Mouse (Mus musculus) ES-E14 (cell line): ENCODE results near the gene Trappc3. TPM values are rescaled to one million over a fixed set of nuclear protein-coding genes. Genes with fewer than 3 reads are reported as not detected.

Experiments used
- DNase-seq: peaks from one replicate; pipeline ENCODE4 v3.0.0-alpha.2; 2013; ENCODE audit warnings: low read depth, low spot score
- H3K27ac ChIP-seq: 2 replicates; pipeline ENCODE4 v1.5.1; 2012; ENCODE audit warnings: low read depth, mild to moderate bottlenecking, low read length, moderate library complexity, mixed read lengths; ENCODE audit not compliant: poor library complexity, insufficient read depth, severe bottlenecking
- H3K36me3 ChIP-seq: 2 replicates; pipeline ENCODE4 v1.6.1; 2012; ENCODE audit warnings: mild to moderate bottlenecking, low read length, moderate library complexity, mixed read lengths; ENCODE audit not compliant: control insufficient read depth, poor library complexity, insufficient read depth, severe bottlenecking
- H3K4me1 ChIP-seq, 2 experiments: fragments of 150-350 bp in 1 of 2; sonication (generic) in 1 of 2; 2 replicates each; pipeline ENCODE4 v1.6.1; 2012; ENCODE audit warnings: low read length in 2 of 2, mild to moderate bottlenecking in 1 of 2, mixed read lengths in 1 of 2; ENCODE audit not compliant: control insufficient read depth in 2 of 2, insufficient read depth in 2 of 2, poor library complexity in 1 of 2
- H3K4me3 ChIP-seq, 2 experiments: fragments of 150-350 bp in 1 of 2; sonication (generic) in 1 of 2; 2 replicates each; pipeline ENCODE4 v1.5.1; 2012; ENCODE audit warnings: low read length in 2 of 2, low read depth in 1 of 2, mild to moderate bottlenecking in 1 of 2, mixed read lengths in 1 of 2; ENCODE audit not compliant: insufficient read depth in 1 of 2, poor library complexity in 1 of 2, severe bottlenecking in 1 of 2
- H3K9ac ChIP-seq: 2 replicates; pipeline ENCODE4 v1.6.1; 2012; ENCODE audit warnings: low read depth, mild to moderate bottlenecking, low read length, mixed read lengths; ENCODE audit not compliant: poor library complexity, insufficient read depth, severe bottlenecking
- H3K9me3 ChIP-seq: fragments of 150-350 bp; sonication (generic); 2 replicates; pipeline ENCODE4 v1.6.1; 2012; ENCODE audit warnings: low read depth, mild to moderate bottlenecking, low read length; ENCODE audit not compliant: control insufficient read depth, insufficient read depth
- CHD2 ChIP-seq: IDR thresholded peaks from 2 replicates; pipeline ENCODE4 v1.6.1; 2014; ENCODE audit warnings: mild to moderate bottlenecking, low read depth, low read length, inconsistent platforms
- HCFC1 ChIP-seq: IDR thresholded peaks from 2 replicates; pipeline ENCODE4 v1.6.1; 2012; ENCODE audit warnings: low read length, inconsistent platforms, borderline replicate concordance; ENCODE audit not compliant: insufficient read depth
- MAFK ChIP-seq: IDR thresholded peaks from 2 replicates; pipeline ENCODE4 v1.6.1; 2014; ENCODE audit warnings: mild to moderate bottlenecking, low read depth, low read length, inconsistent platforms; ENCODE audit not compliant: insufficient read depth
- ZC3H11A ChIP-seq: IDR thresholded peaks from 2 replicates; pipeline ENCODE4 v1.6.1; 2012; ENCODE audit warnings: low read depth, mild to moderate bottlenecking, inconsistent platforms, low read length, borderline replicate concordance
- ZNF384 ChIP-seq: IDR thresholded peaks from 2 replicates; pipeline ENCODE4 v1.6.1; 2012; ENCODE audit warnings: low read depth, low read length, inconsistent platforms
- in situ Hi-C, 2 experiments: fragments of 600-800 bp; cut with MboI; formaldehyde crosslinking; loops; one replicate each; pipeline ENCODE4 v1.15.1; 2025; ENCODE audit warnings: low sequenced_read_pairs in 2 of 2, inconsistent platforms in 1 of 2; ENCODE audit not compliant: unreplicated experiment in 2 of 2
- total RNA-seq: library from RNA; depleted of rRNA; stranded (reverse); fragments of 300-350 nt; gene quantifications from 2 replicates; pipeline ENCODE4 v1.2.3, GENCODE M21; 2012

Trappc3 gene
- total RNA-seq, 1 experiment, result 54.8 TPM

DNA sequence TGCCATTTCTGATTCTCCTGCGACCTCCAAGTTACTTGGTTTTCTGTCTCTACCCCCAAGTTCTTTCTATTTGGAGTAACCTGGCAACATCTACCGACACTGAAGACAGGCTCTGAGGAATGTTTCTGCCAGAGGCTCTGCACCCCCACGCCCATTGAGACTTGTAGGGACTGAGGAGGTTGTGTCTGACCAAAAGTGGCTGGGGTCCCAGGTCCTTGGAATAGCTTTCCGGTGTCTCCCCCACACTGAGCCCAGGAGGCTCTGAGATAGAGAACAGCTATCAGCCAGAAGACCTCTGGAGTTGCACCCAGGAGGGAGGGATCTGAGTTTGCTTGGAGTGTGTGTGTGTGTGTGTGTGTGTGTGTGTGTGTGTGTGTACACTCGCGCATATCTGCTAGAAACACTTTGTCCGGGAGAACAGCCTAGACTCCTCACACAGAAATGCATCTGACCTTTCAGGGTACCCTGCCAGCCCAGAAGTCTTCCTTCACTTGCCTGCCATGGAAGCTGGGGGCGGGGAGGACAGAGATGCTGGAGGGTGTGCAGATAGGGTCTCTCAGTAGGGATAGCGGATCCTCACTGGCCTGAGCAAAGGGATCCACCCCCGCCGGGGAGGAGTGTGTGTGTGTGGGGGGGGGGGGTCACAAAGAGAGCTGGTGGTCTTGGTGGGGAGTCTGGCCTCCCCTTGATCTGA lies 25.3 kb downstream of the Trappc3 start:
- H3K4me1 ChIP-seq, result peaks cover 2 to 10% of the 10 kb centered on the region in 2 experiments; a peak in 1 of 4 replicates
- no peak overlapping the region for H3K4me3 ChIP-seq
- DNase-seq, result no peak
- TF ChIP-seq CHD2 (no peak), ZC3H11A (no peak), MAFK (no peak), ZNF384 (no peak), HCFC1 (no peak)
- no peaks in the 10 kb centered on the region for H3K9me3 ChIP-seq
- no peak overlapping the region for H3K27ac ChIP-seq
- H3K9ac ChIP-seq, result no peak overlapping the region
- in situ Hi-C loops, result no loop called here
- H3K36me3 ChIP-seq, result no peaks in the 10 kb centered on the region

- Histone ChIP-seq H3K4me3 (peak overlapping the region; percentile 22 to 43; a peak in 2 of 4 replicates), H3K36me3 (no peaks in the 10 kb centered on the region), H3K4me1 (peaks cover 2 to 10% of the 10 kb centered on the region in 2 experiments; a peak in 1 of 4 replicates), H3K9ac (no peak overlapping the region), H3K27ac (no peak overlapping the region), H3K9me3 (no peaks in the 10 kb centered on the region)
- TF ChIP-seq CHD2 (no peak), ZC3H11A (no peak), ZNF384 (no peak)
- no peak for DNase-seq
- in situ Hi-C loops, result no loop called here
Measured at GRCm38 (mm10) chr4:126288085-126288666, 26.1 kb downstream of the Trappc3 start.

DNA sequence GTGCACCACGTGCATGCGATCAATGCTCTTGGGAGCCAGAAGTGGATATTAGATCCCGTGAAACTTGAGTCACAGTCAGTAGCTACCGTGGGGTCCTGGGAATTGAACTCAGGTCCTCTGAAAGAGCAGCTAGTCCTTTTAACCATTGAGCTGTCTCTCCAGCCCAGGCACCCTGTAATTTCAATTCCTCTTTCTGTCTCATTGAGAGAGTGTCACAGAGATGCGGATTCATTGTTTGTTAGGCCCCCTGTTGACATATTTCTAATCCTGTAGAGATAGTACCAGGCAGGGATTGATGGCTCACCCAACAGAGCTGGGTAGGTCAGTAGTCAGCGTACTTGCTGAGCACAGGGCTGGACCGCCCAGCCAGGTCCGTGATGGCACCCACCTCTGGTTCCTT lies 28.2 kb downstream of the Trappc3 start:
- peaks cover 2 to 6% of the 10 kb centered on the region in 2 experiments; a peak in 1 of 4 replicates for H3K4me1 ChIP-seq
- no peak for TF ChIP-seq CHD2
- no peak for TF ChIP-seq HCFC1
- TF ChIP-seq MAFK, result no peak
- TF ChIP-seq ZC3H11A, result no peak
- TF ChIP-seq ZNF384, result no peak
- no peak overlapping the region for H3K27ac ChIP-seq
- DNase-seq, result no peak
- in situ Hi-C loops, result no loop called here
- H3K4me3 ChIP-seq, result no peak overlapping the region
- H3K9ac ChIP-seq, result no peak overlapping the region
- H3K9me3 ChIP-seq, result no peaks in the 10 kb centered on the region
- H3K36me3 ChIP-seq, result no peaks in the 10 kb centered on the region

GRCm38 (mm10) chr4:126291196-126291595 lies 29.1 kb downstream of the Trappc3 start:
- Histone ChIP-seq H3K4me1 (peaks cover under 1 to 9% of the 10 kb centered on the region in 2 experiments; a peak in 1 of 4 replicates), H3K9me3 (no peaks in the 10 kb centered on the region), H3K27ac (no peak overlapping the region), H3K36me3 (no peaks in the 10 kb centered on the region), H3K4me3 (no peak overlapping the region), H3K9ac (no peak overlapping the region)
- TF ChIP-seq HCFC1, result no peak
- no peak for TF ChIP-seq MAFK
- no peak for TF ChIP-seq ZNF384
- no peak for TF ChIP-seq CHD2
- no peak for TF ChIP-seq ZC3H11A
- no peak for DNase-seq
- in situ Hi-C loops, result no loop called here
